ENCODE assay signal across 8 mouse cellular contexts in the genomic region with DNA sequence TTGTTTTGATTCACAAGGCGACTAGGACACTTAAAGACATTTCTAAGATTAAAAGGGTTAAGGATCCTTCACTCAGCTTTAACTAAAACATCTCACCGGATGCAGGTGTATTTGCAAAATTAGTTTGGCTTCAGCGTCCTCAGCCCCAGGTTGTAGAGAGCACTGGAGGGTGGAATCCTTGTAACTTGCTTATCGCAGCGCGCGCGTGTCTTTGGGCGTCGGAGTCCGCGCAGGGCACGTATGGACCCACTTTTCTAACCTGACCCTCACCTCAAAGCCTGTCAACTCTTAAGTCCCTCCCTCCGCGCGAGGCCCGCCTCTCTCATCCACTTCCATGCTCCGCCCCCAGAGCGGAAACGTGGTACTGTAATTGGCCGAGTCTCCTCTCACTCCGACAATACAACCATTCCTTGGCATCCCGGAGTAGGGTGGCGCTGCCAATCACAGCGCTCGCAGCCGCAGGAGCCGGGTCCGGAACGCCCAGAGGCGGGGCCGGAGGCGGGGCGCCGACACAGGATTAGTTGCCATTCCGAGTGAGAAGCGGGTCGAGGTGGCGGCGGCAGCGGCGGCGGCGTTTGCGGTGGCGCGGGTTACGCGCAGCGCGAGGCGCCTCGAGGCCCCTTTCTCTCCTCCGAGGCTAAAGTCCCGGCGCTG. TPM values are rescaled to one million over a fixed set of nuclear protein-coding genes. Genes with fewer than 3 reads are reported as not detected.
DNase-seq lines count a peak whose midpoint lies in the region; ATAC-seq lines count a peak whose summit lies in the region.

No protein-coding gene starts in this region.

- peak; percentile 99 for DNase-seq in R1 (ENCODE audit: low read depth, low spot score)
- peak; percentile 99 for DNase-seq in cerebellum, postnatal 25 days
- peak; percentile 97 to 99 for DNase-seq in frontal cortex, postnatal 25 days (ENCODE audit: low spot score in 2 of 2)
- peak; percentile 98 for DNase-seq in hindbrain, embryonic 14.5 days (ENCODE audit: low spot score)
- peak; percentile 99 for DNase-seq in layer of hippocampus, postnatal 36 days
- peak; percentile 100 for DNase-seq in lung, postnatal 36 days
- peak; percentile 99 for DNase-seq in retina, postnatal 1 day
- peak; percentile 95 to 99 for DNase-seq in urinary bladder, adult 18-20 months (ENCODE audit: low spot score in 2 of 2)

- H3K27ac ChIP-seq in hindbrain, embryonic 14.5 days, result peak overlapping the region; percentile 99

- peak; percentile 98 for ATAC-seq in hindbrain, embryonic 14.5 days (ENCODE audit: low FRiP score)

- no peaks in the 10 kb centered on the region for H3K27me3 ChIP-seq in hindbrain, embryonic 14.5 days (ENCODE audit: control insufficient read depth, insufficient read depth, low read length)

- no peaks in the 10 kb centered on the region for H3K9me3 ChIP-seq in hindbrain, embryonic 14.5 days (ENCODE audit: control insufficient read depth, low read length)

- no peaks in the 10 kb centered on the region for H3K36me3 ChIP-seq in hindbrain, embryonic 14.5 days (replicated peaks; ENCODE audit: control insufficient read depth, insufficient read depth)

- H3K4me2 ChIP-seq in hindbrain, embryonic 14.5 days (replicated peaks), result peak overlapping the region; percentile 87

- peaks cover 25% of the 10 kb centered on the region for H3K4me1 ChIP-seq in hindbrain, embryonic 14.5 days (replicated peaks; ENCODE audit: control insufficient read depth, insufficient read depth, low read length)

- peak overlapping the region; percentile 96 for H3K9ac ChIP-seq in hindbrain, embryonic 14.5 days

- WGBS in hindbrain, embryonic 14.5 days, result under 1% methylated on average over 49 of the region's 56 CpGs

- H3K4me3 ChIP-seq in hindbrain, embryonic 14.5 days (replicated peaks; ENCODE audit: low read length), result peak overlapping the region; percentile 94

RNA-seq across cellular contexts. Expression of gene Glcci1, which starts 0.4 kb away (rescaled TPM):
- 10.0 and 10.5 TPM in 2 replicates for polyA plus RNA-seq in hindbrain, embryonic 14.5 days (2014; fragmentation: Nextera tagmentation; extraction: Ambion mirVana)
- total RNA-seq in layer of hippocampus, postnatal 36 days (2021), result 10 to 100 TPM; 77.4 to 85.2 TPM

Comparison
In these comparisons a context has a peak if more than half of its experiments do, and no peak if none do; other contexts are left out.
1. Peak in every context shown above with its lines: DNase-seq, ATAC-seq, H3K4me3 ChIP-seq and H3K27ac ChIP-seq.